Mouse (Mus musculus) bone marrow macrophage, adult 2 months (primary cell): ENCODE results near the gene Dnajc4.

Source experiments
- CTCF ChIP-seq: IDR thresholded peaks from 2 replicates; pipeline ENCODE4 v1.5.1; 2012; ENCODE audit warnings: low read depth, mild to moderate bottlenecking, low read length, moderate library complexity
- POLR2A ChIP-seq: IDR thresholded peaks from 2 replicates; pipeline ENCODE4 v1.6.1; 2012; ENCODE audit warnings: mild to moderate bottlenecking, low read depth, low read length, borderline replicate concordance

- TF ChIP-seq CTCF (no peak), POLR2A (no peak)
These were observed 6.2 kb downstream of the Dnajc4 start for GRCm38 (mm10) chr19:6985951-6986708.
